Mouse (Mus musculus) lung, postnatal 10 days (tissue): ENCODE results near the gene Rhoc.
"Not testable (repeated sequence)": the region's sequence is repeated elsewhere in the genome, so short reads cannot be mapped to it uniquely, and the experiment has no call there.

Experiments
- DNase-seq: peaks from one replicate; pipeline ENCODE4 v3.0.0; 2021

Rhoc gene

GRCm38 (mm10) chr3:104788075-104788474, at the start of gene Rhoc:
Gene Rhoc, plus strand, starts transcription at chr3:104788375.
- no peak for DNase-seq

GRCm38 (mm10) chr3:104741954-104742353, 46.2 kb upstream of the Rhoc start:
- no peak for DNase-seq

- no peak for DNase-seq
Observed at GRCm38 (mm10) chr3:104743161-104743560, 45.0 kb upstream of the Rhoc start.

GRCm38 (mm10) chr3:104743864-104744263, 44.3 kb upstream of the Rhoc start:
- no peak for DNase-seq

GRCm38 (mm10) chr3:104752845-104753244, 35.3 kb upstream of the Rhoc start:
- peak; percentile 25 for DNase-seq

GRCm38 (mm10) chr3:104758406-104758805, 29.8 kb upstream of the Rhoc start:
- DNase-seq = peak; percentile 76

- DNase-seq = no peak
Observed at GRCm38 (mm10) chr3:104758869-104759268, 29.3 kb upstream of the Rhoc start.

- DNase-seq = not testable (repeated sequence)
Observed at GRCm38 (mm10) chr3:104762103-104762863, 25.9 kb upstream of the Rhoc start.

- DNase-seq = no peak
Observed at GRCm38 (mm10) chr3:104765021-104765420, 23.2 kb upstream of the Rhoc start.

GRCm38 (mm10) chr3:104767141-104767540, 21.0 kb upstream of the Rhoc start:
- no peak for DNase-seq

- DNase-seq = no peak
Observed at GRCm38 (mm10) chr3:104767716-104768115, 20.5 kb upstream of the Rhoc start.

GRCm38 (mm10) chr3:104769135-104769534, 19.0 kb upstream of the Rhoc start:
- no peak for DNase-seq

- DNase-seq = peak; percentile 73
Observed at GRCm38 (mm10) chr3:104770035-104770434, 18.1 kb upstream of the Rhoc start.

GRCm38 (mm10) chr3:104770918-104771317, 17.3 kb upstream of the Rhoc start:
- DNase-seq = no peak

- no peak for DNase-seq
Observed at GRCm38 (mm10) chr3:104771460-104771859, 16.7 kb upstream of the Rhoc start.

GRCm38 (mm10) chr3:104773301-104773700, 14.9 kb upstream of the Rhoc start:
- no peak for DNase-seq

GRCm38 (mm10) chr3:104777342-104777741, 10.8 kb upstream of the Rhoc start:
- peak; percentile 36 for DNase-seq

GRCm38 (mm10) chr3:104779949-104780348, 8.2 kb upstream of the Rhoc start:
- peak; percentile 78 for DNase-seq

GRCm38 (mm10) chr3:104780561-104781420, 7.4 kb upstream of the Rhoc start, which contains the start of gene Ppm1j:
Gene Ppm1j, plus strand, starts transcription at chr3:104781056.
- DNase-seq = peak; percentile 83

- DNase-seq = peak; percentile 51
Observed at GRCm38 (mm10) chr3:104781471-104781903, 6.7 kb upstream of the Rhoc start, which contains the start of gene Fam19a3. Gene Fam19a3, minus strand, starts transcription at chr3:104781840.

- DNase-seq = peak; percentile 78
Observed at GRCm38 (mm10) chr3:104782061-104782681, 6.0 kb upstream of the Rhoc start.

GRCm38 (mm10) chr3:104783971-104784500, 4.1 kb upstream of the Rhoc start:
- DNase-seq = peak; percentile 61

- DNase-seq = no peak
Observed at GRCm38 (mm10) chr3:104785284-104785683, 2.9 kb upstream of the Rhoc start.
